Mouse (Mus musculus) liver, adult 2 months (tissue): ENCODE results near the gene Olfr70. TPM values are rescaled to one million over a fixed set of nuclear protein-coding genes. Genes with fewer than 3 reads are reported as not detected.

Source experiments
- DNase-seq: peaks from one replicate; pipeline ENCODE4 v3.0.0-alpha.2; 2011; ENCODE audit warnings: low read depth, low spot score; ENCODE audit errors: extremely low read depth
- H3K27ac ChIP-seq: fragments of 200-500 bp; replicated peaks from 2 replicates; pipeline ENCODE4 v1.5.1; 2012; ENCODE audit warnings: low read depth, mild to moderate bottlenecking, control low read depth, inconsistent platforms, low read length; ENCODE audit not compliant: insufficient read depth
- H3K27me3 ChIP-seq: fragments of 200-500 bp; 2 replicates; pipeline ENCODE4 v1.6.1; 2012; ENCODE audit warnings: mild to moderate bottlenecking, moderate library complexity, low read length, inconsistent platforms; ENCODE audit not compliant: control insufficient read depth, insufficient read depth
- H3K36me3 ChIP-seq: fragments of 200-500 bp; 2 replicates; pipeline ENCODE4 v1.6.1; 2012; ENCODE audit warnings: low read length, inconsistent platforms; ENCODE audit not compliant: control insufficient read depth, insufficient read depth
- H3K4me1 ChIP-seq: fragments of 200-500 bp; 2 replicates; pipeline ENCODE4 v1.6.1; 2011; ENCODE audit warnings: low read length; ENCODE audit not compliant: control insufficient read depth, insufficient read depth
- H3K4me3 ChIP-seq: fragments of 200-500 bp; 2 replicates; pipeline ENCODE4 v1.5.1; 2011; ENCODE audit warnings: low read depth, mild to moderate bottlenecking, control low read depth, low read length, moderate library complexity; ENCODE audit not compliant: insufficient read depth
- H3K79me2 ChIP-seq: fragments of 200-500 bp; 2 replicates; pipeline ENCODE4 v1.6.1; 2012; ENCODE audit warnings: inconsistent platforms, mild to moderate bottlenecking, low read length, moderate library complexity; ENCODE audit not compliant: control insufficient read depth, insufficient read depth
- H3K9ac ChIP-seq: fragments of 200-500 bp; 2 replicates; pipeline ENCODE4 v1.6.1; 2012; ENCODE audit warnings: low read depth, mild to moderate bottlenecking, control low read depth, inconsistent platforms, low read length
- CTCF ChIP-seq: fragments of 200-500 bp; IDR thresholded peaks from 2 replicates; pipeline ENCODE4 v1.5.1; 2011; ENCODE audit warnings: low read depth, low read length, control low read depth
- POLR2A ChIP-seq: fragments of 200-500 bp; IDR thresholded peaks from 2 replicates; pipeline ENCODE4 v1.6.1; 2011; ENCODE audit warnings: low read length, control low read depth; ENCODE audit not compliant: insufficient read depth; ENCODE audit errors: extremely low read depth
- WGBS: fragments of 180-500 bp; shearing (Covaris S2); methylation state at CpG from one replicate; pipeline ENCODE4 v1.1.7; 2018; 5-methylcytosine and 5-hydroxymethylcytosine counted together
- polyA plus RNA-seq: library from polyadenylated mRNA; depleted of rRNA; stranded (reverse); fragments of >200 nt; gene quantifications from 2 replicates; pipeline ENCODE4 v1.2.3, GENCODE M21; 2012; rRNA removed
- total RNA-seq: library from RNA; depleted of rRNA; stranded (reverse); fragments of >200 nt; gene quantifications from 2 replicates; pipeline ENCODE4 v1.2.3, GENCODE M21; 2014; rRNA removed

Olfr70 gene
- total RNA-seq, result not detected in 2 replicates
- polyA plus RNA-seq, result not detected in 2 replicates

- Histone ChIP-seq H3K27ac (no peak within 1 kb of the TSS), H3K27me3 (0 out of 2 replicates have a peak, but pooled peaks cover 2% of the 10 kb centered on the region), H3K4me3 (no peak within 1 kb of the TSS), H3K4me1 (no peaks in the 10 kb centered on the region), H3K36me3 (no peaks in the 10 kb centered on the region), H3K9ac (no peak within 1 kb of the TSS), H3K79me2 (no peaks in the 10 kb centered on the region)
- DNase-seq, result no peak
- TF ChIP-seq CTCF (no peak), POLR2A (no peak)
- 93% methylated on average over 6 of the region's 6 CpGs for WGBS
These were observed at the start of gene Olfr70 for GRCm38 (mm10) chr4:43700707-43701106. Olfr70 (minus strand) TSS chr4:43700807.

GRCm38 (mm10) chr4:43745187-43745586, 44.6 kb upstream of the Olfr70 start:
- Histone ChIP-seq H3K4me1 (no peaks in the 10 kb centered on the region; the same call in 1 of the 2 replicates), H3K36me3 (no peaks in the 10 kb centered on the region), H3K79me2 (no peaks in the 10 kb centered on the region), H3K9ac (no peak overlapping the region), H3K4me3 (no peak overlapping the region), H3K27ac (no peak overlapping the region), H3K27me3 (no peaks in the 10 kb centered on the region)
- 5% methylated on average over 6 of the region's 6 CpGs for WGBS
- DNase-seq, result peak; percentile 20
- peak; percentile 49 for TF ChIP-seq CTCF
- no peak for TF ChIP-seq POLR2A

DNA sequence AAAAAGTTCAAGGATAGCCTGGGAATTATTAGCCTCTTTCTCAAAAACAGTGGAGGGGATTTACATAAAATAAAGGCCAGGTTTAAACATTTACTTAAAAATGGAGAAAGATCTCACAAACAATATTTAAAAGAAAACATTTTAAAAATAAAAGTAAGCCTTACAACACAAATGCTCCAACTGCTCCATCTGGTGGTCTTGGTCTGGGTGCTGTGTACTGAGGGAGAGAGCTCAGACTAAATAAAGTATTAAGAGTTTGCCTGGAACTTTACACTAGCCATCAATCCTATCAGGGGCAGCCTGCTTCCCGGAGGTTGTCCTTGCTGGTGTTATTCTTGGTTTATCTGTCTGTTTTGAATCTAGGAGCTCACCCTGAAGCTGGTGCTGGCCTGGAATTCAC, 42.5 kb upstream of the Olfr70 start:
- Histone ChIP-seq H3K9ac (no peak overlapping the region), H3K27me3 (no peaks in the 10 kb centered on the region), H3K79me2 (no peaks in the 10 kb centered on the region), H3K4me1 (no peaks in the 10 kb centered on the region; the same call in 1 of the 2 replicates), H3K27ac (no peak overlapping the region), H3K36me3 (no peaks in the 10 kb centered on the region), H3K4me3 (no peak overlapping the region)
- no peak for DNase-seq
- TF ChIP-seq CTCF, result no peak
- no peak for TF ChIP-seq POLR2A
- WGBS, result 48% methylated on average over 1 of the region's 1 CpGs

DNA sequence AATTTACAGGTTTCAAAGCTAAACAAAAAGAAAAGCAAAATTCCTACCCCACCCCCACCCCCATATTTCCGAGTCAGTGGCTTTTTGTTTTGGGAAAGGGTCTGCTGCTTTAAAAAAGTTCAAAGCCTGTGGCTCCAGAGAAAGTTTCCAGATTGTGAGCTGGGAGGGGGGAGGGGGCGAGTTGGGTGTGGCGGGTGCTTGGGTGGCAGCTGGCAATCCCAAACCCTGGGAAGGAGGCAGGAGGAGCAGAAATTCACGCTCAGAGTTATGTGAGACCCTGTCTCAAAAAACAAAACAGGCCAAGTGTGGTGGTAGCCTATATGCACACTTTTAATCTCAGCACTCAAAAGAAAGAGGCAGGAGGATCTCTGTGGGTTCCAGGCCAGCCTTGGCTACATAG, 42.0 kb upstream of the Olfr70 start:
- no peak overlapping the region for H3K9ac ChIP-seq
- H3K36me3 ChIP-seq, result no peaks in the 10 kb centered on the region
- H3K79me2 ChIP-seq, result no peaks in the 10 kb centered on the region
- DNase-seq, result no peak
- WGBS, result 76% methylated on average over 4 of the region's 4 CpGs
- no peak overlapping the region for H3K27ac ChIP-seq
- TF ChIP-seq CTCF (no peak), POLR2A (no peak)
- H3K27me3 ChIP-seq, result no peaks in the 10 kb centered on the region
- no peak overlapping the region for H3K4me3 ChIP-seq
- no peaks in the 10 kb centered on the region; the same call in 1 of the 2 replicates for H3K4me1 ChIP-seq

DNA sequence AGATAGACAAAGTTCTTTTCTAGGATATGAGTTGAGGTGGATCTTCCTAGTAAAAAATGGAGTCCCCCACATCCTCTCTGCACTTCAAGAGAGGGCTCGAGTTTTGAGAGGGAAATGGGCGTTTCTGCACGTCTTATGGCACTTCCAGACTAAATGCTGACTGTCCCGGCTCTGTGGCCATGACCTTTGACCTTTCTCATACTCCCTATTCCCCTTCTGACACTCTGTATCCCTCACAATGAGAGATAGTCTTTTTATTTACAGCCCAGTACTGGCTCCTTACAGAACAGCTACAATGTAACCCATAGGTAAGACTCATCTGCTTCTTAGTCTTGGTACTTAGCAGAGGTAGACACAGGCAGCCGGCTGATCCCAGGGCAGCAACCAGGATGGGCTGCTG, 40.9 kb upstream of the Olfr70 start:
- no peaks in the 10 kb centered on the region for H3K27me3 ChIP-seq
- H3K4me1 ChIP-seq, result no peaks in the 10 kb centered on the region
- no peak for DNase-seq
- no peaks in the 10 kb centered on the region for H3K36me3 ChIP-seq
- 46% methylated on average over 5 of the region's 5 CpGs for WGBS
- no peak overlapping the region for H3K4me3 ChIP-seq
- no peaks in the 10 kb centered on the region for H3K79me2 ChIP-seq
- H3K27ac ChIP-seq, result no peak overlapping the region
- no peak overlapping the region for H3K9ac ChIP-seq
- TF ChIP-seq CTCF, result no peak
- no peak for TF ChIP-seq POLR2A

DNA sequence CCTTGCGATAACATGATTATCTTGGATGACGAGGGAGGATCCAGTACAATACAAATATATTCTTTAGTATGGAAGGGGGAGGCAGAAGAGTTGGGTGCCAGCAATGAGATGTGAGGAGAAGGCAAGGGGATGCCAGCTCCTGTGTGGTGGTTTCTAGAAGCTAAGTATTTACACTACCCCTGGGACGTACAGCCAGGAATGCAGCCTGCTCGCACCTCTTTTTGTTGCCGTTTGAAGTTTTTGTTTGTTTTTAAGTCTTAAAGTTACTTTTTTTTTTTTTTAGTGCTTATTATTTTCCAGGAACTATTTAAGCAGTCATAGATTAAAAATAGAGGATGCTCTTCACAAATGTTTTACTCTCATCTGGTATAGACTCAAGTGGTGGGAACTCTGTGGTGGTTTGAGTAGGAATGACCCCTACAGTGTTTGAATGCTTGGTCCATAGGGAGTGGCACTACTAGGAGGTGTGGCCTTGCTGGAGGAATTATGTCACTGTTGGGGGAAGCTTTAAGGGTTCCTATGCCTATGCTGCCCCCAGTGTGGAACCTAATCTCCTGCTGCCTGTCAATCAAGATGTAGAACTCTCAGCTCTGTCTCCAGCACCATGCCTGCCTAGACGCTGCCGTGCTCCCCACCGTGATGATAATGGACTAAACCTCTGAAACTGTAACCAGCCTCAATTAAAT, 38.5 kb upstream of the Olfr70 start:
- H3K9ac ChIP-seq, result no peak overlapping the region
- no peak overlapping the region for H3K27ac ChIP-seq
- 64% methylated on average over 8 of the region's 8 CpGs for WGBS
- DNase-seq, result no peak
- H3K79me2 ChIP-seq, result no peaks in the 10 kb centered on the region
- no peak overlapping the region for H3K4me3 ChIP-seq
- no peaks in the 10 kb centered on the region for H3K4me1 ChIP-seq
- TF ChIP-seq POLR2A (no peak), CTCF (no peak)
- no peaks in the 10 kb centered on the region for H3K36me3 ChIP-seq
- H3K27me3 ChIP-seq, result no peaks in the 10 kb centered on the region
